Mouse (Mus musculus) megakaryocyte, embryonic 14.5 days (primary cell): ENCODE data around the gene Gramd4. TPM values are rescaled to one million over a fixed set of nuclear protein-coding genes. Genes with fewer than 3 reads are reported as not detected.

Experiments
- H3K27me3 ChIP-seq: replicated peaks from 2 replicates; pipeline ENCODE3; 2012; ENCODE audit warnings: inconsistent platforms
- H3K36me3 ChIP-seq: replicated peaks from 2 replicates; pipeline ENCODE3; 2012; ENCODE audit warnings: low read length, inconsistent platforms, mixed read lengths
- H3K4me1 ChIP-seq: 2 replicates; pipeline ENCODE4 v1.6.1; 2012; ENCODE audit warnings: inconsistent platforms
- H3K4me3 ChIP-seq: replicated peaks from 2 replicates; pipeline ENCODE3; 2012; ENCODE audit warnings: moderate library complexity, mild to moderate bottlenecking, inconsistent platforms
- H3K9me3 ChIP-seq: 2 replicates; pipeline ENCODE4 v1.6.1; 2012; ENCODE audit warnings: inconsistent platforms
- FLI1 ChIP-seq: IDR thresholded peaks from 2 replicates; pipeline ENCODE4 v1.6.1; 2012; ENCODE audit warnings: low read length, inconsistent platforms, mixed read lengths
- GATA1 ChIP-seq: IDR thresholded peaks from 3 replicates; pipeline ENCODE4 v1.6.1; 2012; ENCODE audit warnings: mixed read lengths, low read length, inconsistent platforms, borderline replicate concordance
- polyA plus RNA-seq: library from polyadenylated mRNA; stranded (reverse); fragments of >175 nt; gene quantifications from 2 replicates; pipeline ENCODE4 v1.2.3, GENCODE M21; 2012; ENCODE audit warnings: low replicate concordance; ENCODE audit not compliant: insufficient read depth

Gramd4 gene
- polyA plus RNA-seq, 1 experiment = 5.0 TPM

DNA sequence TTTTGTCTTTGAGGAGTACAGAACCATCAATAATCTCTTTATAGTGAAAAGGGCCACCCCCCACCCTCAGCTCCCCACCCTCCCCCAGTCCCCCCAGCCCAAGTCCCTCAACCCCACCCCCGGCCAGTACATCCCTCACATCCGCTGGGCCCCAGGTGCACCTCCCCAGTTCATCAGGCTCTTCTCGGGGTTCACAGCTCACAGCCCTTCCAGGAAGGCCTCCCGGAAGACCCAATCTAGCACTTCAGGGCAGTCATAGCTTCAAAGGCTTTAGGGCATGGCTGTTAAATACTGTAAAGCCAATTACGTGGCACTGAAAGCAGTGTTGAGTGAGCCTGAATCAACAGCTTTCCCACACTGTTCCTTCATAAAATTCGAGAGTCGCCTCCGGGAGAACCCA is 29.6 kb upstream of the Gramd4 start:
- no peaks in the 10 kb centered on the region for H3K36me3 ChIP-seq
- TF ChIP-seq FLI1 (no peak), GATA1 (no peak)
- H3K27me3 ChIP-seq = peaks cover 85% of the 10 kb centered on the region
- H3K4me1 ChIP-seq = peaks cover 5% of the 10 kb centered on the region
- H3K4me3 ChIP-seq = no peak overlapping the region
- H3K9me3 ChIP-seq = peaks cover 31% of the 10 kb centered on the region

DNA sequence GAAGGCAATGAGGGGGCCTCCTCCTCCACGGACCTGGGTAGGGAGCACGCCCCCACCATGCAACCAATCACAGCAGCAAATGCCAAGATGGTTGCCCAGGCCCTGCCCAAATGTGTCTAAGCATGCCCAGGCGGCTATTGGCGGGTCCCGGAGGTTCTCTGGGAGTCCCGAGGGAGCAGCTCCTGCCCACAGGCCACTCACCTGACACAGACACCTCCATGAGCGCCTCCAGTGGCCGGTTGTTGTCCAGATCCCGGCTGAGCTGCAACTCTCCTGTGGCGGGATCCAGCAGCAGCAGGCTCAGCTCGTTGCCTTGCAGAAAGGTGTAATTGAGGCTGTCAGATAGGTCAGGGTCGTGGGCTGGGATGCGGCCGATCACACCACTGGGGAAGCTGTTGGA is 27.5 kb upstream of the Gramd4 start:
- TF ChIP-seq GATA1 (no peak), FLI1 (no peak)
- peaks cover 25% of the 10 kb centered on the region for H3K4me1 ChIP-seq
- H3K4me3 ChIP-seq = no peak overlapping the region
- H3K9me3 ChIP-seq = peaks cover 35% of the 10 kb centered on the region
- peaks cover 90% of the 10 kb centered on the region for H3K27me3 ChIP-seq
- H3K36me3 ChIP-seq = no peaks in the 10 kb centered on the region

DNA sequence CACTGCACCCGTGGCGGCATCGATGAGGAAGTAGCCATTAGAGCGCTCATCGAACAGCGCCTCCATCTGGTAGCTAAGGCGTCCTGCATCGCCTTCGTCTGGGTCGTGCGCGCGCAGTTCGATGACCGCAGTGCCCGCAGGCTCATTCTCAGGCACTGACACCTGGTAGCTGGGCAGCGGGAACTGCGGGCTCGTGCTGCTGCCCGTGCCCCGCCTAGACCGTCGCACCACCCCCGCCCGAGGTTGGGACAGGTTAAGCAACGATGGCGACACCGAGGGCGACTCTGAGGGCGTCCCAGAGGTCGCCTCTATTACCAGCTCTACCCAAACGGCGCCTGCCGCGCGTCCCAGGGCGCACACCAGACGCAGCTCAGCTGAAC is 24.7 kb upstream of the Gramd4 start:
- peak overlapping the region; percentile 80 for H3K4me3 ChIP-seq
- H3K27me3 ChIP-seq = peaks cover 87% of the 10 kb centered on the region
- TF ChIP-seq GATA1 (no peak), FLI1 (no peak)
- peaks cover 30% of the 10 kb centered on the region for H3K4me1 ChIP-seq
- H3K36me3 ChIP-seq = no peaks in the 10 kb centered on the region
- peaks cover 35% of the 10 kb centered on the region for H3K9me3 ChIP-seq

GRCm38 (mm10) chr15:86033191-86033841 is 24.2 kb upstream of the Gramd4 start, which contains the start of gene Celsr1:
TSS of gene Celsr1 (minus strand) at chr15:86033777.
- Histone ChIP-seq H3K4me3 (peak within 1 kb of the TSS; percentile 80), H3K4me1 (peaks cover 30% of the 10 kb centered on the region), H3K27me3 (peaks cover 85% of the 10 kb centered on the region), H3K36me3 (no peaks in the 10 kb centered on the region), H3K9me3 (peaks cover 35% of the 10 kb centered on the region)
- TF ChIP-seq GATA1 (no peak), FLI1 (no peak)

DNA sequence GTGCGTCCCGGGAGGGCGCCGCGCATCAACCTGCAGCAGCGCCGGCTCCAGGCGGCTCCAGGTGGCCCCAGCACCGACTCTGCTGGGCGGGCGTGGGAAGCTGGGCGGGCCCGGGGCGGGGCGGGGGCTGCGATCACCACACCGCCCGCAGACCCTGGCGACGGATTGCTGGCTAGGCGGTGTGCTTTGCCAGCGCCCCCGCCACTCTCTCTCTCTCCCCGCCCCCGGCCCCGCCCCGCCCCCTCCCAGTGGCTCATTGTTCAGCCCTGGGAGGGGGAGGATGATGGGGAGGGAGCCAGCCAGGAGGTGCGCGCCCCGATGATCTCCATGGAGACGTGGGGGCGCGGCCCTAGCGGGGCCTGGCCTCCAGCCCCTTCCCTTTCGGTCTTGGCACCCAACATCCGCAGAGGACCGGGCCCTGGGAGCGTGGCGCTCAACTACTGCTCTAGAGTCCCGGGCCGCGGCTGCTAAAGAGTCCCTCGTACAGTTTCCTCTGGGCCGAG is 23.4 kb upstream of the Gramd4 start:
- Histone ChIP-seq H3K4me1 (peaks cover 34% of the 10 kb centered on the region), H3K9me3 (peaks cover 35% of the 10 kb centered on the region), H3K27me3 (peaks cover 83% of the 10 kb centered on the region), H3K4me3 (peak overlapping the region; percentile 80), H3K36me3 (no peaks in the 10 kb centered on the region)
- no peak for TF ChIP-seq GATA1
- TF ChIP-seq FLI1 = no peak

- H3K27me3 ChIP-seq = peaks cover 83% of the 10 kb centered on the region
- peaks cover 42% of the 10 kb centered on the region for H3K4me1 ChIP-seq
- H3K36me3 ChIP-seq = no peaks in the 10 kb centered on the region
- no peak overlapping the region for H3K4me3 ChIP-seq
- TF ChIP-seq GATA1 (no peak), FLI1 (no peak)
- H3K9me3 ChIP-seq = peaks cover 34% of the 10 kb centered on the region
Measured at GRCm38 (mm10) chr15:86034781-86035360, 22.6 kb upstream of the Gramd4 start.

GRCm38 (mm10) chr15:86035913-86036312 is 21.6 kb upstream of the Gramd4 start:
- TF ChIP-seq GATA1 = no peak
- no peak for TF ChIP-seq FLI1
- Histone ChIP-seq H3K36me3 (no peaks in the 10 kb centered on the region), H3K4me1 (peaks cover 42% of the 10 kb centered on the region), H3K27me3 (peaks cover 80% of the 10 kb centered on the region), H3K9me3 (peaks cover 24% of the 10 kb centered on the region), H3K4me3 (no peak overlapping the region)

DNA sequence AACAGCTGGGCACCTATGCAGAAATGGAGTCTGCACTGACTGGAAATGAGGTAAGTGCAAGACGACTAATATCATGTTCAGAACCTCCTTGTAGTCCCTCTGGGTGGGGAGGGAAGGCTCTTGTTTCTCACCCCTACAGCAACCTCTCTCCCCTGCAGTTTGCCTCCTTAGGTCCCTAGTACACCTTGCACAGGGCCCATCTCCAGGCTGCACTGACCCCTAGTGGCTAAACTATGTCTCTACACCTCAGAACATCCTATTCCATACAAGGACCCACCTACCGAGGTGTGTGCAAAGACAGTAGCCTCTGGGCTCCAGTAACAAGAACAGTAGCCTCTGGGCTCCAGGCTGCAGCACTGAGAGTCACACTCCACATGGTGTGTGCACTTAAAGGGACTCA is 18.7 kb upstream of the Gramd4 start:
- TF ChIP-seq GATA1 = no peak
- no peak for TF ChIP-seq FLI1
- no peaks in the 10 kb centered on the region for H3K9me3 ChIP-seq
- H3K4me1 ChIP-seq = peaks cover 28% of the 10 kb centered on the region
- H3K36me3 ChIP-seq = no peaks in the 10 kb centered on the region
- H3K27me3 ChIP-seq = peaks cover 79% of the 10 kb centered on the region
- H3K4me3 ChIP-seq = peak overlapping the region; percentile 48

DNA sequence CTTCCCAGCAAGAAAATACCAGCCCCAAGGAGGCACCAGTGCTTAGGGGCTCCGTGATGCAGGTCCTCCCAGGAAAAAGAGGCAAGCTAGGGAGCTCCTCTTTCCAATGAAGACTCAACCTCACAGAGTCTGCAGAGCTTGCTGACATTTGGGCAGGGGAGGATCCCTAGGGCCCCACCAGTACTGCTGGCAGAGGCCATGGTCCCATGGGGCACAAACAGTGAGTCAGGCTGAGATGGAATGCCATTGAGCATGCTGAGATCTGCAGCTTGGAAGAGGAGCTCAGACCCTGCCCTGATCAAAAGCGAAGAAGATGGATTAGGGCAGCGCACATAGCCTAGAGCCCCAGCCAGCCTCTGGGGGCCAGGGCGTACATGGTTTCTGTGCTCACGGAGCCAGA is 16.1 kb upstream of the Gramd4 start:
- H3K27me3 ChIP-seq = peaks cover 60% of the 10 kb centered on the region
- no peaks in the 10 kb centered on the region for H3K9me3 ChIP-seq
- TF ChIP-seq GATA1 (no peak), FLI1 (no peak)
- peaks cover 16% of the 10 kb centered on the region for H3K4me1 ChIP-seq
- no peak overlapping the region for H3K4me3 ChIP-seq
- H3K36me3 ChIP-seq = no peaks in the 10 kb centered on the region

GRCm38 (mm10) chr15:86042364-86042763 is 15.1 kb upstream of the Gramd4 start:
- peaks cover 16% of the 10 kb centered on the region for H3K4me1 ChIP-seq
- no peak overlapping the region for H3K4me3 ChIP-seq
- peaks cover 60% of the 10 kb centered on the region for H3K27me3 ChIP-seq
- H3K9me3 ChIP-seq = no peaks in the 10 kb centered on the region
- TF ChIP-seq GATA1 = no peak
- TF ChIP-seq FLI1 = no peak
- no peaks in the 10 kb centered on the region for H3K36me3 ChIP-seq
